Mouse (Mus musculus) c-Kit-positive CD71-positive TER-119-negative erythroid progenitor cells, embryonic 14.5 days (primary cell): ENCODE results near the gene N4bp1.

Source experiments
- DNase-seq: peaks from one replicate; pipeline ENCODE4 v3.0.0-alpha.2; 2013; ENCODE audit warnings: low read depth

The N4bp1 gene

DNA sequence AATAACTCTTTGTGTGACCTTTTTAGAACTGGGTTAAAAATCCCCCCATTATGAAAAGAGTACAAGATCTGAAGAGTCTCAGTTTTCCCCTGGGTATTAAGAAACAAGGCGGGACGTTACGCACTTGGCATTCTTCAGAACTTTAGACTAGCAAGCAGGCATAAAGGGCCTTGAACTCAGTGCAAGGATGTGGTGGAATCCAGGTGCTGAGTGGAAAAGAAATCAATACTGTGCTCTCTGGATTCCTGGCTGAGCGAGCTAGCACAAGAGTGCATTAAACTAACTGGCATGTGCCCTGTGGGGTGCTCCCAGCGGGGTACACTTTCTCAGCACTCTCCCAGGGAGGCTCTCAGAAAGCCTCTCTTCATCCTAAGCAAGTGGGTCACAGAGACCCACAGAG is 122.3 kb downstream of the N4bp1 start:
- no peak for DNase-seq

DNA sequence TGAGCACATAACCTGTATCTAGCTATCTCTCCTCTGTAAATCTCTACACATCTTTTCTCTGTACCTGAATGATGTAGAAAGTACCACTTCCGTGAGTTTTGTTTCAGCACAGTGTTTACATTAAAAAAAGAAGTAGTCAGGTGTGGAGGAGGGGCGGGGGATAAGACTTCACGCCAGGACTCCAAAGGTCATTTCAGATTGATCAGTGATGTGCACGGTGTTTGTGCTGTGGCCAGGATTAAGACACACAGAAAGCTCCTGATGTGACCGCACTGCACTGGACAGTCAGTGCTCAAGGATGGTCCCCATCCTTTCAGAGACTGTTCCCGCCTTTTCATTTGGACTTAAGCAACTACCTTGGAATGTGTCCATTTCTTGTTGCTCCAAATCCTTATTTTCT is 124.3 kb downstream of the N4bp1 start:
- DNase-seq, result no peak

DNA sequence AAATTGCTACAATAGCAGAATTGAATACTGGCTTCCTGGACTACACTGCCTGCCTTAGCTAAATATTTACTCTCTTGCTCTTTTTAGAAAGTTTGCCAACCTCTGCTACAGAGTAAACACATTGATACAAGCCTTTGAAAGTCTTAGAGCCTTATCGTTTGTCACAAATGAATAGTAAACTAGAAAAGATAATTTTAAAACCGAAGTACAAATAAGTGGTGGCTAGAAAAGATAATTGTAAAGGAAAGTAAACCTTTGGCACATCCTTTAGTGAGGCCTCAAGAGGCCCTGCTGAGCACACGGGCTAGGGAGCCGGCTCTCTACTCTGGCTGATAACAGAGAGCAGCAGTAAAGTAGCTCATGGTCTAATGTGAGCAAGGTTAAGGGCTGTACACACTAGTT is 126.0 kb downstream of the N4bp1 start:
- peak; percentile 48 for DNase-seq

DNA sequence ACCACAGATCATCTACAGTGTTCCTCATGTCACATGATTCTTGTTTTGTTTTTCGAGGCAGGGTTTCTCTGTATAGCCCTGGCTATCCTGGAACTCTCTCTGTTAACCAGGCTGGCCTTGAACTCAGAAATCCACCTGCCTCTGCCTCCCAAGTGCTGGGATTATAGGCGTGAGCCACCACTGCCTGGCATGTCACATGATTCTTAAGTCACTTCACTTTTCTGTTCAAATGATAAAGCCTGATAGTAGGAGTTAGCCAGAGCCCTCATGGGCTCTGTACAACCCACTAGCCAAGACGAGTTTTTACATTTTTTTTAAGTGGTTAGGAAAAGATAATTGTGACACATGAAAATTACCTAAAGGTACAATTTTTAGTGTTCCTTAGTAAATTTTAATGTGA is 126.4 kb downstream of the N4bp1 start:
- peak; percentile 23 for DNase-seq
